Mouse (Mus musculus) liver, embryonic 15.5 days (tissue): ENCODE data around the gene Pheta1. TPM values are rescaled to one million over a fixed set of nuclear protein-coding genes. Genes with fewer than 3 reads are reported as not detected.

Experiments
- ATAC-seq: fragments of 200-750 bp; cut with Nextera tagmentation; 2 replicates; pipeline ENCODE4 v1.8.0; 2017; ENCODE audit warnings: moderate number of reproducible peaks, mild to moderate bottlenecking, moderate library complexity; ENCODE audit not compliant: insufficient read depth
- H3K27ac ChIP-seq: fragments of 300-500 bp; sonication (generic); replicated peaks from 2 replicates; pipeline ENCODE4 v1.5.1; 2015; ENCODE audit warnings: mild to moderate bottlenecking, inconsistent platforms
- H3K27me3 ChIP-seq: fragments of 300-500 bp; sonication (generic); 2 replicates; pipeline ENCODE4 v1.6.1; 2015; ENCODE audit warnings: mild to moderate bottlenecking, inconsistent platforms
- H3K36me3 ChIP-seq: fragments of 300-500 bp; sonication (generic); replicated peaks from 2 replicates; pipeline ENCODE4 v1.6.1; 2015; ENCODE audit warnings: moderate library complexity, mild to moderate bottlenecking, inconsistent platforms
- H3K4me1 ChIP-seq: fragments of 300-500 bp; sonication (generic); replicated peaks from 2 replicates; pipeline ENCODE4 v1.6.1; 2015; ENCODE audit warnings: inconsistent platforms
- H3K4me2 ChIP-seq: fragments of 300-500 bp; sonication (generic); 2 replicates; pipeline ENCODE4 v1.6.1; 2015; ENCODE audit warnings: moderate library complexity, mild to moderate bottlenecking, inconsistent platforms
- H3K4me3 ChIP-seq: fragments of 300-500 bp; sonication (generic); replicated peaks from 2 replicates; pipeline ENCODE4 v1.5.1; 2015; ENCODE audit warnings: mild to moderate bottlenecking, inconsistent platforms
- H3K9ac ChIP-seq: fragments of 300-500 bp; sonication (generic); 2 replicates; pipeline ENCODE4 v1.6.1; 2015; ENCODE audit warnings: moderate library complexity, mild to moderate bottlenecking, inconsistent platforms
- H3K9me3 ChIP-seq: fragments of 300-500 bp; sonication (generic); replicated peaks from 2 replicates; pipeline ENCODE4 v1.6.1; 2016; ENCODE audit warnings: inconsistent platforms
- WGBS: fragments of 180-500 bp; shearing (Covaris S2); methylation state at CpG from one replicate; pipeline ENCODE4 v1.1.7; 2015; ENCODE audit warnings: mixed read lengths; ENCODE audit not compliant: insufficient replicate concordance; 5-methylcytosine and 5-hydroxymethylcytosine counted together
- microRNA-seq: library from miRNA; unstranded; fragments of <30 nt; microRNA quantifications from one replicate; pipeline ENCODE4, GENCODE M21; 2016
- polyA plus RNA-seq: library from polyadenylated mRNA; unstranded; fragments of >200 nt; fragmentation: Nextera tagmentation; extraction: Ambion mirVana; gene quantifications from 2 replicates; pipeline ENCODE4 v1.2.1, GENCODE M21; 2015

The Pheta1 gene
- polyA plus RNA-seq, 1 experiment from 2014 or later: 3.9 TPM

DNA sequence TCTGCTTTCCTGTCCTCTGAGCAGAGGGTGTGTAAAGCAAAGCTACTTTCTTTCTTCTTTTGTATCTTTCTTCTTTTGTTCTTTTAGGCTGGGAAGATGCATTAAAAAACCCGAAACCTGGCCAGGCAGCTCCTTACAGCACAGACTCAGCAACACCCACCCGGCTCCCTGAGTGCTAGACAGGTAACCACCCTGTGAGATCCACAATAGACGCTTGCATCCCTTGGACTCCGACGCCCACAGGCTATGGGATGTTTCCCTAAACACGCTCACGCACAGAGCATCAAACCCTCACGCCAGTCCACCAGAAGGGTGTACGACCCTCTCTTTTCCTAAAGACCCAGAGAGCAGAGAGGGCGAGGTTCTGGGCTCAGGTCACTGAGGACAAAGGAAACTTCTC is 45.9 kb downstream of the Pheta1 start:
- Histone ChIP-seq H3K36me3 (no peaks in the 10 kb centered on the region), H3K4me2 (no peak overlapping the region), H3K4me1 (no peaks in the 10 kb centered on the region), H3K9ac (no peak overlapping the region), H3K27me3 (no peaks in the 10 kb centered on the region), H3K27ac (no peak overlapping the region), H3K9me3 (no peaks in the 10 kb centered on the region), H3K4me3 (no peak overlapping the region)
- no peak for ATAC-seq
- 58% methylated on average over 10 of the region's 10 CpGs for WGBS

- 70% methylated on average over 24 of the region's 24 CpGs for WGBS
- Histone ChIP-seq H3K27ac (no peak overlapping the region), H3K4me3 (no peak overlapping the region), H3K36me3 (no peaks in the 10 kb centered on the region), H3K4me2 (no peak overlapping the region), H3K9me3 (no peaks in the 10 kb centered on the region), H3K4me1 (no peaks in the 10 kb centered on the region), H3K9ac (no peak overlapping the region), H3K27me3 (no peaks in the 10 kb centered on the region)
- no peak for ATAC-seq
Observed at GRCm38 (mm10) chr5:121895117-121895756, 46.5 kb downstream of the Pheta1 start.

DNA sequence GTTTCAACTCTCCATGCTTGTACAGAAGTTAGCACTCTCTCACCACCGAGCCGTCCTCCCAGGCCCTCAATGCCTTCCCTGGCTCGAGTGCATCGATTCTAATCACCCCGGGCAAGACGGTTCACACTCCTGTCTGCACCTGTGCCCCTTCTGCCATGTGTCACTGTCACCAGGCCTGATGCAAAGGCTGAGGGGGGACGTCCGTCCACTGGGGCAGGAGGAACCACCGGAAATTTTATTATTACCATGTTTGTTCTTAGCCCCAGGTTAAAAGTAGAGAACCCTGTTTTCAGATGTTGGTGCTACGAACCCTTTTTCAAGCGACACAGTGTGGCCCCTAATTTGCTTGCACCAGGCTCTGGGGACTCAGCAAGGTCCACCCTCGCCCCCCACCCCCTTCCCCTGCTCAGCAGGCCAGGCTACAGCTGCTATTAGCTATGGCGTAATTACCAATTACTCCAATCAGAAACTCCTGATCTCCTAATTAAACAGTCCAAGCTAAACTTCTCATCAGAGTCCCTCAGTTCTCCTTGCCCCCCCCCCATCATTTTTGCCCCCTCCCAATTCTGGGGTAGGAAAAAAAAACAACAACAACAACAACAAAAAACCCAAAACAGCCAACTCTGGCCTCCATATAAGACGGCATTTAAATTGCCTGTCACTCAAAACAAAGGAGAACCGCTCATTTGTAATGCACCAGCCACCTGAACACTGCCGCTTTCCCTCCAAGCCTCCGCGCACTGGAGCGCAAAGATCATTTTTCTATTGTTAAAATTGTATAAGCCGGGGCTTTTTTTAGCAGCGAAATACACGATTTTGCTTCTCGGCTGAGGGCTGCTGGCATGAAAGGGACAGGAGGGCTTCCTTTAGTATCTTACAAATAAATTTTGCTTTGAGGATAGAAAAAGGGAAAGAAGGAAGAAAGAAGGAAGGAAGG is 54.3 kb downstream of the Pheta1 start:
- H3K9me3 ChIP-seq: no peaks in the 10 kb centered on the region
- ATAC-seq: no peak
- no peaks in the 10 kb centered on the region for H3K36me3 ChIP-seq
- H3K27me3 ChIP-seq: no peaks in the 10 kb centered on the region
- H3K4me3 ChIP-seq: no peak overlapping the region
- H3K4me1 ChIP-seq: no peaks in the 10 kb centered on the region
- H3K9ac ChIP-seq: no peak overlapping the region
- H3K4me2 ChIP-seq: no peak overlapping the region
- H3K27ac ChIP-seq: no peak overlapping the region
- 64% methylated on average over 23 of the region's 23 CpGs for WGBS

Small RNA genes within 50 kb of the gene (microRNA-seq; reads per million reads assigned to microRNA genes)
- 1.8 reads per million for gene Mir7031

Other genes with a start within 250 kb of the Pheta1 start
- gene Acad12, start 230.0 kb upstream of the Pheta1 start, polyA plus RNA-seq: 1.2 and 2.4 TPM in 2 replicates
- 3.2 and 4.0 TPM in 2 replicates for gene Acad10, start 188.5 kb upstream of the Pheta1 start, polyA plus RNA-seq
- 22.1 and 27.5 TPM in 2 replicates for gene Brap, start 188.4 kb upstream of the Pheta1 start, polyA plus RNA-seq
- gene Atxn2, start 137.6 kb upstream of the Pheta1 start, polyA plus RNA-seq: 20.4 and 23.0 TPM in 2 replicates
- 6.7 and 7.7 TPM in 2 replicates for gene Sh2b3, start 11.3 kb upstream of the Pheta1 start, polyA plus RNA-seq
- gene Cux2, start 201.1 kb downstream of the Pheta1 start, polyA plus RNA-seq: 1.8 and 2.2 TPM in 2 replicates